Mouse (Mus musculus): ENCODE measurements around the gene Map7d2.

Map7d2 gene

DNA sequence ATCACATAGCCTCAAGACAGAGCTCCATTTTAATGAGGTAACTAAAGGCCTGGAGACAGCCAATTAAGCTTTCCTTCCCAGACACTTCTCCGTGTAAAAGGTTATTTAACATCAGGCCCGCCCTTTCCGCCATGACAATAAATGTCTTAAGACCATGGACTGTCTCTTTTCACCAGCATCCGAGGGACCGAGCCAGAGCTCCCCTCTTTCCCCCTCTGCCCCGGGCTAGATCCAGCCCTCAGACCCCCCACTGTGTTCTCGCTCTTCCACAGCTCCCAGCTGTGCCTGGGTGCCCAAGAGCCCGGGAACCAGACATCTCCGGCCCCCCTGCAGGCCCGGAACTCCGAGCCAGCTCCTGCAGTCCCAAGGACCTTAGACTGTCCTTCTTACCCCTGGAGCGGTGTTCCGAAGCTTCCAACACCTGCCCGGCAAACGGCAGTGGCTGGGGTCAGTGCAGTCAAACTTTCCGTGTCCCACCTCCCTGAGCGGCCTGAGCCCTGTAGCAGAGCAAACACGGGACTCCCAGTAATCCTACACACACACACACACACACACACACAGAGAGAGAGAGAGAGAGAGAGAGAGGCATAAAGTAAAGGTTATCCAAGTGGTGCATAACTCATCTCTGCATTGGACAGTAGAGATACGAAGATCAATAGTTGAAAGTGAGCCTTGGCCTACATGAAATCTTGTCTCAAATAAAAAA, 94.1 kb downstream of the Map7d2 start:
- POLR2A ChIA-PET, result interaction anchor here (0.6 to 3.9 kb wide), 22 partner anchors 10 to 629 kb away, joined by 3 to 27 read pairs (median 5); partner anchors contain the start of gene Bclaf3 (in 3 of the 4)
- CTCF ChIA-PET, result interaction anchor here in 3 of 4 experiments (0.9 to 2.4 kb wide), 7 partner anchors 17 to 41 kb away, joined by 3 to 8 read pairs (median 4); partner anchors contain the start of gene Bclaf3 (in 1 of the 3)

DNA sequence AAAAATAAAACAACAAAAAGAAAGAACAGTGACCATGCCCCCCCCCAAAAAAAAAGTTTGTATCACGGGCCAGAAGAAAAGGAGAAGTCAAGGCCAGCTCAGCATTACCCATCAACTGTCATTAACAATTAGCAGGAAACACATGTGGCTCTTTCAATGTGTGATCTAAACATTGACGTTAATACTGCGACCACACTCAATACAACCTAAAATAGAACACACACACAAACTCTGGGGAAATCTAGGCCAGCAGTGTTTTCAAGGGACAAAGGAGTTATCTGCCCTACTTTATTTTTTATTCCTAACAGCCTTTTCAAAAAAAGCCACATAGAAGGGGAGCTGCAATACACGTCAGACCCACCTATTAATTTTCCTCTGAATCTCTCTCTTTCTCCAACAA, 94.7 kb downstream of the Map7d2 start:
- ChIA-PET CTCF (interaction anchor here in 3 of 4 experiments (0.8 to 1.4 kb wide), 5 partner anchors 23 to 40 kb away, joined by 3 to 8 read pairs (median 4); no protein-coding TSS in a partner anchor), POLR2A (interaction anchor here in 3 of 4 experiments (0.7 to 3.9 kb wide), 14 partner anchors 8 to 246 kb away, joined by 3 to 27 read pairs (median 6); partner anchors contain the start of gene Bclaf3 (in 2 of the 3))

DNA sequence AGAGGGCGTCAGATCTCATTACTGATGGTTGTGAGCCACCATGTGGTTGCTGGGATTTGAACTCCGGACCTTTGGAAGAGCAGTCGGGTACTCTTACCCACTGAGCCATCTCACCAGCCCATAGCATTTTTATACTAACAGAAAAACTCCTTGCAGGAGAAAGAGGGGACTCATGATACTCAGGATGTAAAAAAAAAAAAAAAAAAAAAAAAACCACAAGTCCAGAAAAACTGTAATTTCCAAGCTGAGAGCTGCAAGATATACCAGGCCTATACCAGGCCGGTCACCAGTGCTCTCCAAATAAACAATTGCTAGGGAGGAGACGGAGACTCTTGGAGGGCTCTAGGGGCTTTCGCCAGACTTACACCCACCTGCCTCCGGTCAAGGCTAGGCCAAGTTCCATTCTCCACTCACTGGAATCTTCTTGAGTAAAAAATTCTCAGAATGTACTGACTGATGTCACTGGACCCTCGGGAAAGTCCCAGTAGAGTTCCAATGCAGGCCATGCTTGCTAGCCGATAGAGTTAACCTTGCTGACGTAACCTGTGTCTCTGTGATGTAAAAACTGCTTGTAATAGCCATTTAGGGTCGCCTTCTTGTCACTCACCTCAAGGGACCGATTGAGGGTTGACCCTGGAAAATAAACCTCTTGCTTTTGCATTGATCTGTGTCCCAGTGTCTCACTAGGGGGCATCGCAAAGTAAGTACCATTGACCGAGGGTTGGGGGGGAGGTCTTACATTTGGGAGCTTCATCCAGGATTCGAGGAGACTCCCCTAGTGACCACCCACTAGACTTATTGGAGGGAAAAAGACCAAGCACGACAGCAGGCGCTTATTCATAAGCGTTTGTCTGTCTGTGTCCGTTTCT, 95.7 kb downstream of the Map7d2 start:
- CTCF ChIA-PET, result interaction anchor here in 2 of 4 experiments (0.6 to 1.5 kb wide), 3 partner anchors 22 to 145 kb away, joined by 3 to 11 read pairs (median 3); no protein-coding TSS in a partner anchor
- POLR2A ChIA-PET, result interaction anchor here in 3 of 4 experiments (0.5 to 3.9 kb wide), 18 partner anchors 7 to 196 kb away, joined by 3 to 27 read pairs (median 6); partner anchors contain the start of gene Bclaf3 (in 1 of the 3)

DNA sequence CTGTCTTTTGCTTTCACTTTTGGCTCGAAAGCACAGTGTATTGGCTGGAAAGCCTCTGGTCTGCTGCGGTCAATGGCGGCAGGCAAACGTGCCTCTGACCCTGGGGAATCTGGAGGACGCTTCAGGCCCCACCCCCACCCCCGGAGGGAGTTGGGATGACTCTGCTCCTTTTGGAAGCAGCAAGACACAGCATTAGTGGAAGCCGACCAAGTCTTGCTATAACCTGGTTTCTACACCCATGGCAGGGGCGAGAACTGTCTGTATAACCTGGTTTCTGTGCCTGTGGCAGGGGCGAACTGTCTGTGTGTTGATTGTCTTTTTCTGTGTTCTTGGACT, 96.3 kb downstream of the Map7d2 start:
- POLR2A ChIA-PET, result interaction anchor here in 3 of 4 experiments (1.0 to 3.9 kb wide), 11 partner anchors 10 to 31 kb away, joined by 3 to 27 read pairs (median 7); partner anchors contain the start of gene Bclaf3 (in 1 of the 3)
- CTCF ChIA-PET, result interaction anchor here in 1 of 4 experiments (1.5 kb wide), 1 partner anchor 22 kb away, joined by 11 read pairs; no protein-coding TSS in a partner anchor

DNA sequence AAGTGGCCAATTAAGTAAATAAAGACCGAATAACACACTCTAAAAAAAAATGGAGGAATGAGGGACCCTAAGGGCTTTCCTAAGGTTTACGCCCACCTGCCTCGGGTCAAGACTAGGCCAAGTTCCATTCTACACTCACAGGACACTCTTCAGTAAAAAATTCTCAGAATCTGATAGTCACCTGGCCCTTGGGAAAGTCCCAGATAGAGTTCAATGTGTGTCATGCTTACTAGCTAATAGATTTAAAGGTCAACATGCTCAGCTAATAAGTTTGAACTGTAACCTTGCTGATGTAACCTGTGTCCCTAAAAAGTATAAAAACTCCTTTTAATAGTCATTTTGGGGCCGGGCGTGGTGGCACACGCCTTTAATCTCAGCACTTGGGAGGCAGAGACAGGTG, 101.2 kb downstream of the Map7d2 start:
- POLR2A ChIA-PET, result interaction anchor here in 3 of 4 experiments (0.7 to 2.7 kb wide), 6 partner anchors 11 to 27 kb away, joined by 3 to 15 read pairs (median 4); partner anchors contain the start of gene Bclaf3 (in 1 of the 3)
- CTCF ChIA-PET, result no interaction called here

DNA sequence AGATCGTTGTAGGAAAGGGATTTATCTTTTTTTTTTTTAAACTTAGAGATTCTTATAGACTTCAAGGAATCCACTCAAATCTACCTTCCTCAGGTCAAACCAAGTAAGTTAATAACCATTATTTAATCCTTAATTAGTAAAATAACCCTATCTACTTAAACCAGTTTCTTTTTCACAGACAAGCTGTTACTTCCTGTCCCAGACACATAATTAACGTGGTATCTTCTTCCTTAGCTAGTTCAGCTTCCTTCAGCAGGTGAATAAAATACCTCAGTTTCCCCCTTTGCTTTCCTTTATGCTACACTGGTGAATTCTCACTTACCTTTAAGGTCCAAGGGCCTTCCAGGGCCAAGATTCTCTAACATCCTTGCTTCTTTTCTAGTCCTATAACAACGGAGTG, 107.4 kb downstream of the Map7d2 start:
- POLR2A ChIA-PET, result interaction anchor here in 3 of 4 experiments (0.7 to 6.2 kb wide), 19 partner anchors 8 to 47 kb away, joined by 3 to 77 read pairs (median 6); no protein-coding TSS in a partner anchor
- CTCF ChIA-PET, result interaction anchor here in 2 of 4 experiments (0.7 to 1.5 kb wide), 2 partner anchors 10 to 254 kb away, joined by 5 to 15 read pairs; no protein-coding TSS in a partner anchor

DNA sequence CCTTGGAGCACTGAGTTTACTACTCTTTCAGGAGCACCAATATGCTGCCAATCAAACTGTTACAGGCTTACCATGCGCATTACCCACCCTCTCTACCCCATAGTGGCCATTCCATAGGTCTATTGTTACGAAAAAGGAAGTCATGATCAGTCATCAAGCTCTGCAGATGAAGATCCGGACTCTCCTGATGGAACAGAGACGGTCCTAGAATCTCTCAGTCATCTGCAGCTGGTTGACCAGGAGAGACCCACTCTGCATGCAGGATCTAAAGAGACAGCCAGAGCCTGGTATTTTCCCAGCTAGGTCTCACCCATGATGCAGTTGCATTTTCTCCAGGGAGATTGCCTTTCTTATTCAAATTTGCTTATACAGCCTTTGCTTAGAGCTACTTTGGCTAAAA, 108.3 kb downstream of the Map7d2 start:
- CTCF ChIA-PET, result interaction anchor here in 3 of 4 experiments (0.6 to 1.5 kb wide), 4 partner anchors 9 to 375 kb away, joined by 3 to 15 read pairs (median 4); no protein-coding TSS in a partner anchor

DNA sequence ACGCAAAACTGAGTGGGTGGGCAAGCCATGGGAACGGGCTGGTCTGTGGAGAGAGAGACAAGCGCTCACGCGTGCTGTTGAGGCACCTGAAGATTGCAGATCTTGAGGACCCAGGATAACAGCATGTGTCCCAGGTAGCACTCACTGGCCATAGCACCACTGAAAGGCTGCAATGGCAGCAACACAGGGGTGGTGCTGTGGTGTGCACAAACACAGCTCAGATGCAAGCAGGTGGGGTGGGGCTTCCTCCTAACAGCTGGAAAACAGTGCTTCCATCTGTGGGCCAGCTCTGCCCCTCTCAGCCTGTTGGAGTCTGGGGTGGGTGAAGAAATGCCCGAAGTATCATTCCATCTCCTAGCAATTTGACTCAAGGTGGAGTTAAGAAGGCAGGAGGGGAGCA, 112.0 kb downstream of the Map7d2 start, which contains the start of gene Bclaf3:
Gene Bclaf3, plus strand, starts transcription at position 301 of the 400 bp plus-strand sequence.
- POLR2A ChIA-PET, result interaction anchor here (0.9 to 4.1 kb wide), 12 partner anchors 8 to 30 kb away, joined by 3 to 27 read pairs (median 5); no protein-coding TSS in a partner anchor
- CTCF ChIA-PET, result interaction anchor here in 3 of 4 experiments (0.6 to 1.5 kb wide), 3 partner anchors 18 to 88 kb away, joined by 3 read pairs; no protein-coding TSS in a partner anchor

More for the DNA sequence above, 108.3 kb downstream of the Map7d2 start:
- POLR2A ChIA-PET, result interaction anchor here in 3 of 4 experiments (0.6 to 6.2 kb wide), 21 partner anchors 9 to 309 kb away, joined by 3 to 77 read pairs (median 5); no protein-coding TSS in a partner anchor

DNA sequence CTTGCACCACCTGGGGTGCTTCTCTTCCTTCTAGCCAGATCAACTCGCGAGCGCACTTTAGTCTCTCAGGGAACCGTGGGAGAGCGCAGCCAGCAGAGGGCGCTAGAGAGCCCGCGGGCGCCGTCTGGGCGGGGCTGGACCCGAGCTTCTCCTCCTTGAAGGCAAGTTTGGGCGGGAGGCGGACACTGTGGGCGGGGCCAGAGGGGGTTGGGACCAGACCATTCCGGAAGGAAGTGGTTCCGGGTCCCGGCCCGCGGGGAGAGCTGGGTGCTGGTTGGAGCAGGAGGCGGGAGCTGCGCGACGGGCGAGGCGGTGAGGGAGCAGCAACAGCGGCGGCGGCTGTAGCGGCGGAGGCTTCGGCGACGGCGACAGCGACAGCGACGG, 118.0 kb downstream of the Map7d2 start:
- POLR2A ChIA-PET, result interaction anchor here in 3 of 4 experiments (0.8 to 5.8 kb wide), 27 partner anchors 9 to 37 kb away, joined by 3 to 77 read pairs (median 7); no protein-coding TSS in a partner anchor
- CTCF ChIA-PET, result interaction anchor here (0.6 to 2.4 kb wide), 14 partner anchors 9 to 593 kb away, joined by 3 to 15 read pairs (median 4); no protein-coding TSS in a partner anchor

DNA sequence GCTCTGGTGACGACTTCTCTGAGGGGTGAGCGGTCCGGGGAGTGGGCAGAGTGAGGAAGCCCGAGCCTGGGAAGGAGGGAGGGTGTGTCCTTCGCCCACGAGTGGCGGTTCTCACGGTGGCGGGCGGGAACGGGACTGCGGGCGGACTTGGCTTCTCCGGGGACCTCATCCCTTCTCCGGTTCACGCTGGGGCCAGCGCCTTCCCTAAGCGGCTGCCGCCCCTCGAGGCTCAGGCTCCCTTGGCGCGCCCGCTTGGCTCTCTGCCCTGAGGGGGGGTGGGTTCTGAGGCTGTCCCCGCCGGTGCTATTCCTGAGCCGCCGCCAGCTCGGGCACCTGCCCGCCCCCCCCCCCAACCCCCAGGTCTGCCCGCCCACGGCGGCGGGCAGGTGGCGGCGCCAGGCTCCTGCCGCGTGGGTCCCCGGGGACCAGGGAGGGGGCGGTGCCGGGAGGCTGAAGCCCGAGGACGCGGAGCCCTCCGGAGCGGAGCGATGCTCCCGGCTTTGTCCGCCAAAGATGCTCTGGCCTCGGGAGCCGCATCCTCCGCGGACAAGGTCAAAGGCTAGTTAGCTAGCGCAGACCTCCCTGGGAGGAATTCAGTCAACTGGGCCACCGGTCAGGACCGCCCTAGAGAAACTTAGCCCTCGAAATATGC, 118.6 kb downstream of the Map7d2 start:
- CTCF ChIA-PET, result interaction anchor here (0.6 to 2.4 kb wide), 14 partner anchors 9 to 232 kb away, joined by 3 to 15 read pairs (median 4); no protein-coding TSS in a partner anchor
- POLR2A ChIA-PET, result interaction anchor here in 3 of 4 experiments (0.6 to 5.8 kb wide), 35 partner anchors 8 to 1217 kb away, joined by 3 to 77 read pairs (median 5); partner anchors contain the start of gene Sh3kbp1 (in 1 of the 3)

DNA sequence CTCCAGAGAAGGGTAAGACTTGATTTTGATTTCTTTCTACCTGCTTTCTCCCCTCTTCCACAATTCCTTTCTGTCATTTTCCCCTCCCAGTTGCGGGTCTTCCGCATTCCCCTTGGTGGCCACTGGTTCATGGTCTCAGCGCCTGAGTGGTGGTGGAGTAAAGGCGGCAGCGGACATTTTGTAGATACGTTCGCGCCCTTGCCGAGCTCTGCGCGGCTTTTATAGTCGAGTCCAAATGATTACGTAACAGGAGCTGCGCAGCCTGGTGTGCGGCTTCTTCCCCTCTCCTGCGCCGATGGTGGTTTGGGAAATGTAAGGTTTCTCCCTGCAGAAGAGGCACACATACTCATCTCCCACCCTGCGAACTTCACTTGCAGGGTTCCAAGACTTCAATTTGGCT, 127.6 kb downstream of the Map7d2 start:
- ChIA-PET CTCF (interaction anchor here in 1 of 4 experiments (1.0 to 2.2 kb wide), 3 partner anchors 9 to 14 kb away, joined by 3 to 14 read pairs (median 7); no protein-coding TSS in a partner anchor), POLR2A (interaction anchor here (0.6 to 2.2 kb wide), 19 partner anchors 9 to 46 kb away, joined by 3 to 16 read pairs (median 5); partner anchors contain the start of gene Bclaf3 (in 1 of the 4))

DNA sequence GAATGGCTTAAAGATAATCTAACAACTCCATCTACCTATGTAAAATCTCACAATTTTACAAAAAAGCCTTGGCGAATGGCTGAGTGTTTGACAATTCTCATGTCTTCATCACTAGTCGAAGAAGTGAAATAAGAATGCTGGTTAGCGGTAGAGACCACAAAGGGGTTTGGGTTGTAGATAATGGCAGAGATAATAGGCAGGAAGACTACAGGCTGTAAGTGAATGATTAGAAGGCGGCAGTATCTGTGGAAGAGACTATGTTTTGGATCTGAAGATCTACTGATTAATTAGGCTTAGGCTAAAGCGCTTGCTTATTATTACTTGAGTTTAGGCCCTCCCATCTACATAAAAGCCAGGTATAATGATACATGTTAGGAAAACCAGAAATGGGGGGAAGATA, 132.7 kb downstream of the Map7d2 start:
- ChIA-PET CTCF (no interaction called here), POLR2A (interaction anchor here in 3 of 4 experiments (0.8 to 1.8 kb wide), 4 partner anchors 8 to 29 kb away, joined by 3 to 7 read pairs (median 3); no protein-coding TSS in a partner anchor)

Measured in embryonic stem cell, embryonic (primary cell).